Mouse (Mus musculus): Measurements from ENCODE around the gene Ppp2r3a. TPM values are rescaled to one million over a fixed set of nuclear protein-coding genes. Genes with fewer than 3 reads are reported as not detected.

The Ppp2r3a gene
- polyA plus RNA-seq, 1 experiment from 2014 or later: 23.5 TPM

- Histone ChIP-seq H3K9ac (ENCODE audit: low read depth, low read length) (no peak overlapping the region), H3K36me3 (ENCODE audit: control insufficient read depth, insufficient read depth, low read length) (no peaks in the 10 kb centered on the region), H3K27me3 (ENCODE audit: control insufficient read depth, insufficient read depth, low read length) (no peaks in the 10 kb centered on the region), H3K4me2 (replicated peaks; ENCODE audit: low read depth, low read length) (no peak overlapping the region), H3K9me3 (ENCODE audit: control insufficient read depth, low read length) (no peaks in the 10 kb centered on the region), H3K4me1 (ENCODE audit: control insufficient read depth, insufficient read depth, low read length) (peaks cover 7% of the 10 kb centered on the region; the same call in 1 of the 2 replicates), H3K4me3 (ENCODE audit: low read length) (no peak overlapping the region), H3K27ac (ENCODE audit: low read depth, low read length) (no peak overlapping the region)
- ATAC-seq (ENCODE audit: low FRiP score, low TSS enrichment): no peak
- WGBS: 74% methylated on average over 3 of the region's 3 CpGs
Observed at GRCm38 (mm10) chr9:101262815-101263214, 11.2 kb upstream of the Ppp2r3a start.

- 26% methylated on average over 11 of the region's 11 CpGs for WGBS
- Histone ChIP-seq H3K9me3 (ENCODE audit: control insufficient read depth, low read length) (no peaks in the 10 kb centered on the region), H3K27ac (ENCODE audit: low read depth, low read length) (peak overlapping the region; percentile 47; the same call in 1 of the 2 replicates), H3K4me3 (ENCODE audit: low read length) (no peak overlapping the region), H3K4me1 (ENCODE audit: control insufficient read depth, insufficient read depth, low read length) (peaks cover 7% of the 10 kb centered on the region; the same call in 1 of the 2 replicates), H3K27me3 (ENCODE audit: control insufficient read depth, insufficient read depth, low read length) (no peaks in the 10 kb centered on the region), H3K4me2 (replicated peaks; ENCODE audit: low read depth, low read length) (0 out of 2 replicates have a peak overlapping the region, but pooled peaks have one; percentile 5), H3K9ac (ENCODE audit: low read depth, low read length) (no peak overlapping the region), H3K36me3 (ENCODE audit: control insufficient read depth, insufficient read depth, low read length) (no peaks in the 10 kb centered on the region)
- ATAC-seq (ENCODE audit: low FRiP score, low TSS enrichment): no peak
Observed at GRCm38 (mm10) chr9:101261989-101262571, 10.5 kb upstream of the Ppp2r3a start.

- H3K4me3 ChIP-seq (ENCODE audit: low read length): no peak overlapping the region
- H3K9me3 ChIP-seq (ENCODE audit: control insufficient read depth, low read length): no peaks in the 10 kb centered on the region
- H3K36me3 ChIP-seq (ENCODE audit: control insufficient read depth, insufficient read depth, low read length): no peaks in the 10 kb centered on the region
- WGBS: 50% methylated on average over 4 of the region's 4 CpGs
- H3K27ac ChIP-seq (ENCODE audit: low read depth, low read length): no peak overlapping the region; the same call in 1 of the 2 replicates
- no peak overlapping the region for H3K4me2 ChIP-seq (replicated peaks; ENCODE audit: low read depth, low read length)
- no peak; the same call in 1 of the 2 replicates for ATAC-seq (ENCODE audit: low FRiP score, low TSS enrichment)
- peaks cover 7% of the 10 kb centered on the region; the same call in 1 of the 2 replicates for H3K4me1 ChIP-seq (ENCODE audit: control insufficient read depth, insufficient read depth, low read length)
- H3K9ac ChIP-seq (ENCODE audit: low read depth, low read length): no peak overlapping the region
- H3K27me3 ChIP-seq (ENCODE audit: control insufficient read depth, insufficient read depth, low read length): no peaks in the 10 kb centered on the region
Observed at GRCm38 (mm10) chr9:101261443-101261842, 9.8 kb upstream of the Ppp2r3a start.

DNA sequence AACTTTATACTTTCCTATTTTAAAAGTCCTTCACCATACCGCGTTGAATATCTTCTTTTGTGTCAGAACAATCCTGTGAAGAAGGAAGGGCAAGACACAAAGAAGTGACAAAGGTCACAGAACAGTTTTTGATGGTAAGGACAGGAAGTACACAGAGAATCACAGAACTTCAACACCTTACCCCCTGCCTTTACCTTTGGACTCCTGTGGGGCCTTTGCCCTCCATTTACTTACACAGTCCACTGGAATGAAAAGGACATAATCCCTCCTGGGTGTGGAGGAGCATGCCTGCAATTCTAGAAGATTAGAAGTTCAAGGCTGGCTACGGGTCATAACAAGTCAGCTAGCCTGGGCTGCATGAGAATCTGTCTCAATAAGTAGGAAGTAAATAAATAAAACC is 1.5 kb upstream of the Ppp2r3a start:
- H3K9me3 ChIP-seq (ENCODE audit: control insufficient read depth, low read length): no peaks in the 10 kb centered on the region
- H3K36me3 ChIP-seq (ENCODE audit: control insufficient read depth, insufficient read depth, low read length): no peaks in the 10 kb centered on the region
- H3K27ac ChIP-seq (ENCODE audit: low read depth, low read length): no peak overlapping the region
- H3K9ac ChIP-seq (ENCODE audit: low read depth, low read length): no peak overlapping the region
- WGBS: 74% methylated on average over 3 of the region's 3 CpGs
- no peak overlapping the region for H3K4me2 ChIP-seq (replicated peaks; ENCODE audit: low read depth, low read length)
- peaks cover 12% of the 10 kb centered on the region; the same call in 1 of the 2 replicates for H3K4me1 ChIP-seq (ENCODE audit: control insufficient read depth, insufficient read depth, low read length)
- no peak overlapping the region for H3K4me3 ChIP-seq (ENCODE audit: low read length)
- H3K27me3 ChIP-seq (ENCODE audit: control insufficient read depth, insufficient read depth, low read length): no peaks in the 10 kb centered on the region
- no peak for ATAC-seq (ENCODE audit: low FRiP score, low TSS enrichment)

DNA sequence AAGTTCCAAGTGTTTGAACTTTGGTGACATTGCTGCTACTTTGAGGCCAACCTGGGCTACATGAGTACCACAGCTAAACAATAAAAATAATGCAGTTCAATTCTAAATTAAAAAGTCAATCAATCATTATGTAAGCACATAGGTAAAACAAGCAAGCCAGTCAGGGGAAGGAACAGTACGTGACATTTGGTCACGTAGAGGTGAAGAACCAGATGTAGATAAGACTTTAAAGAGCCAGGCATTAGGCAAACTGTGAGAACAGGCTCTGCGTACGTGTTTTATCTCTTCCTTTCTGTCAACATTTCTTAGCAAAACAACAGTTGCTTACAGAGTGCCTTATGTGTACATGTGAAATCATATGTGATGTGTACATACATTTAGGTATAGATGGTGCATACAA is 946 bp upstream of the Ppp2r3a start:
- 44% methylated on average over 4 of the region's 4 CpGs for WGBS

GRCm38 (mm10) chr9:101250981-101251643 is 483 bp downstream of the Ppp2r3a start:
- Histone ChIP-seq H3K4me2 (replicated peaks; ENCODE audit: low read depth, low read length) (peak overlapping the region; percentile 38), H3K4me3 (ENCODE audit: low read length) (peak overlapping the region; percentile 75), H3K9me3 (ENCODE audit: control insufficient read depth, low read length) (no peaks in the 10 kb centered on the region), H3K27ac (ENCODE audit: low read depth, low read length) (peak overlapping the region; percentile 97), H3K27me3 (ENCODE audit: control insufficient read depth, insufficient read depth, low read length) (no peaks in the 10 kb centered on the region), H3K9ac (ENCODE audit: low read depth, low read length) (peak overlapping the region; percentile 87), H3K4me1 (ENCODE audit: control insufficient read depth, insufficient read depth, low read length) (peaks cover 12% of the 10 kb centered on the region; the same call in 1 of the 2 replicates), H3K36me3 (ENCODE audit: control insufficient read depth, insufficient read depth, low read length) (no peaks in the 10 kb centered on the region)
- WGBS: under 1% methylated on average over 55 of the region's 61 CpGs
- ATAC-seq (ENCODE audit: low FRiP score, low TSS enrichment): peak; percentile 96

More for the DNA sequence above, 946 bp upstream of the Ppp2r3a start:
- H3K27ac ChIP-seq (ENCODE audit: low read depth, low read length): no peak overlapping the region
- no peaks in the 10 kb centered on the region for H3K36me3 ChIP-seq (ENCODE audit: control insufficient read depth, insufficient read depth, low read length)
- peaks cover 12% of the 10 kb centered on the region; the same call in 1 of the 2 replicates for H3K4me1 ChIP-seq (ENCODE audit: control insufficient read depth, insufficient read depth, low read length)
- H3K9me3 ChIP-seq (ENCODE audit: control insufficient read depth, low read length): no peaks in the 10 kb centered on the region
- no peaks in the 10 kb centered on the region for H3K27me3 ChIP-seq (ENCODE audit: control insufficient read depth, insufficient read depth, low read length)
- no peak overlapping the region for H3K9ac ChIP-seq (ENCODE audit: low read depth, low read length)
- H3K4me2 ChIP-seq (replicated peaks; ENCODE audit: low read depth, low read length): no peak overlapping the region
- ATAC-seq (ENCODE audit: low FRiP score, low TSS enrichment): no peak
- H3K4me3 ChIP-seq (ENCODE audit: low read length): no peak overlapping the region

- 9% methylated on average over 11 of the region's 11 CpGs for WGBS
- no peaks in the 10 kb centered on the region for H3K36me3 ChIP-seq (ENCODE audit: control insufficient read depth, insufficient read depth, low read length)
- H3K9me3 ChIP-seq (ENCODE audit: control insufficient read depth, low read length): no peaks in the 10 kb centered on the region
- peak overlapping the region; percentile 87 for H3K9ac ChIP-seq (ENCODE audit: low read depth, low read length)
- peak overlapping the region; percentile 38 for H3K4me2 ChIP-seq (replicated peaks; ENCODE audit: low read depth, low read length)
- peak overlapping the region; percentile 97 for H3K27ac ChIP-seq (ENCODE audit: low read depth, low read length)
- H3K27me3 ChIP-seq (ENCODE audit: control insufficient read depth, insufficient read depth, low read length): no peaks in the 10 kb centered on the region
- no peak for ATAC-seq (ENCODE audit: low FRiP score, low TSS enrichment)
- peak overlapping the region; percentile 75 for H3K4me3 ChIP-seq (ENCODE audit: low read length)
- peaks cover 12% of the 10 kb centered on the region; the same call in 1 of the 2 replicates for H3K4me1 ChIP-seq (ENCODE audit: control insufficient read depth, insufficient read depth, low read length)
Observed at GRCm38 (mm10) chr9:101250486-101250885, 1.1 kb downstream of the Ppp2r3a start.

DNA sequence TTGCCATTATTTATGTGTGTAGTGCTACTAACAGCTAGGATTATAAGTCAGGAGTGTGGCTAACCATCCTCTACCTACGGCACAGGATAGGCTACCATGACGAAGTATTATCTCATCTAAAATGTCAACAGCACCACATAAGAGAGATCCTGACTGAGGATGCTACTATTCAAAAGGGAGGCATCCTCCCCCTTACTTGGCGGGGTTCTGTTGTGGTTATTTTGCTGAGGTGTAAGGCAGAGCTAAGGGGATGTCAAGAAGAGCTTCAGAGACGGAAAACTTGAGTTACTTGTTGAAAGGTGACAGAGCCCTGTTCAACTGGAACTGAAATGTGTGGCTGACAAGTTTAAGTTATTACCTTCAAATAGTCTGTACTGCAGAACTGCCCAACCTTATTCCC is 2.0 kb downstream of the Ppp2r3a start:
- no peak for ATAC-seq (ENCODE audit: low FRiP score, low TSS enrichment)
- Histone ChIP-seq H3K27me3 (ENCODE audit: control insufficient read depth, insufficient read depth, low read length) (no peaks in the 10 kb centered on the region), H3K4me1 (ENCODE audit: control insufficient read depth, insufficient read depth, low read length) (peaks cover 12% of the 10 kb centered on the region; the same call in 1 of the 2 replicates), H3K9me3 (ENCODE audit: control insufficient read depth, low read length) (no peaks in the 10 kb centered on the region), H3K9ac (ENCODE audit: low read depth, low read length) (no peak overlapping the region), H3K4me2 (replicated peaks; ENCODE audit: low read depth, low read length) (peak overlapping the region; percentile 38), H3K36me3 (ENCODE audit: control insufficient read depth, insufficient read depth, low read length) (no peaks in the 10 kb centered on the region), H3K27ac (ENCODE audit: low read depth, low read length) (no peak overlapping the region), H3K4me3 (ENCODE audit: low read length) (peak overlapping the region; percentile 75; the same call in 1 of the 2 replicates)
- 52% methylated on average over 4 of the region's 4 CpGs for WGBS

DNA sequence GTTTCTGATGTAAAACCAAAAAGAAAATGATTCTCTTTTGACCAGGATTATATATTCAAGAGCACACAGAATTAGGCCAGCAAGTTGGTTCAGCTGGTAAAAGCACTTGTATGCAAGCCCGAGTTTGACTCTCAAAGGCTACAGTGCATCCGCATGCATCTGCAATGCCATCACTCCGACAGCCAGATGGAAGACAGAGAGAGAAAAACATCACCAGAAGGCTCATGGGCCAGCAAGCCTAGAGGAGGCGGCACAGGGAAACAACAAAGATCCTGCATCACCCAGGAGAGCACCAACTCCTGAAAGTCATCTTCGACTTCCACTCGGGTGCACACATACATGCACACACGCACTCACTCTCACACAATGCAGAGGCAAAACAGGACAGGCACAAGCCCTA is 4.1 kb downstream of the Ppp2r3a start:
- Histone ChIP-seq H3K4me3 (ENCODE audit: low read length) (no peak overlapping the region), H3K4me1 (ENCODE audit: control insufficient read depth, insufficient read depth, low read length) (peaks cover 12% of the 10 kb centered on the region; the same call in 1 of the 2 replicates), H3K27ac (ENCODE audit: low read depth, low read length) (no peak overlapping the region), H3K9me3 (ENCODE audit: control insufficient read depth, low read length) (no peaks in the 10 kb centered on the region), H3K4me2 (replicated peaks; ENCODE audit: low read depth, low read length) (no peak overlapping the region), H3K36me3 (ENCODE audit: control insufficient read depth, insufficient read depth, low read length) (no peaks in the 10 kb centered on the region), H3K27me3 (ENCODE audit: control insufficient read depth, insufficient read depth, low read length) (no peaks in the 10 kb centered on the region), H3K9ac (ENCODE audit: low read depth, low read length) (no peak overlapping the region)
- 84% methylated on average over 7 of the region's 7 CpGs for WGBS
- ATAC-seq (ENCODE audit: low FRiP score, low TSS enrichment): no peak

Measured in kidney, embryonic 14.5 days (tissue).